Mouse (Mus musculus): ENCODE results near the gene Itm2a. TPM values are rescaled to one million over a fixed set of nuclear protein-coding genes. Genes with fewer than 3 reads are reported as not detected.

Gene Itm2a
- total RNA-seq (2014; fragmentation: Nextera tagmentation) (2.0 and 2.8 TPM in 2 replicates), total RNA-seq (2017) (0.31 and 2.2 TPM in 2 replicates)

- ATAC-seq (replicated peaks; ENCODE audit: poor library complexity, severe bottlenecking), result peak; percentile 93
These were observed at the start of gene Itm2a for GRCm38 (mm10) chrX:107402915-107403912. Gene Itm2a, minus strand, starts transcription at chrX:107403376.

- no peak for ATAC-seq (replicated peaks; ENCODE audit: poor library complexity, severe bottlenecking)
These were observed 32.7 kb upstream of the Itm2a start for GRCm38 (mm10) chrX:107435887-107436286.

- no peak for ATAC-seq (replicated peaks; ENCODE audit: poor library complexity, severe bottlenecking)
These were observed 18.1 kb upstream of the Itm2a start for GRCm38 (mm10) chrX:107421304-107421703.

DNA sequence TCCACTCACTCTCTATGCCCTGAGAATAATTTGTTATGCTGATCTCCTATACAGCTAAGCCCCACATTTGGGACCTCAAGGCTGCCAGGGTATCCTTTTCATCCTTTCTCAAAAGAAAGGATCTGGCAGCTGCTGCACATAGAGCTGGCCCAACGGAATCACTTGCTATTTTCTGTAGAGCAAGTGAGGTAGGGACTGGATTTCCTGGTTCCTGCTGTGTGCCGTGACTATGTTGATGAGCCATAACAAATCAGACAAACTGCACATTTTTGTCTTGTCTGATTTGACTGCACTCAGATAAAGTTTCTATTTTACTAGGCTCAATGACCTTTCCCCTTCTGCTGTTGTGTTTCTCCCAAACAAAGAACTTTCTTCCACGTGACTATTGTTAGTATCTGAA, 14.2 kb upstream of the Itm2a start:
- no peak for ATAC-seq (replicated peaks; ENCODE audit: poor library complexity, severe bottlenecking)

- ATAC-seq (replicated peaks; ENCODE audit: poor library complexity, severe bottlenecking), result no peak
These were observed 12.8 kb upstream of the Itm2a start for GRCm38 (mm10) chrX:107415999-107416398.

- no peak; the same call in 1 of the 2 replicates for ATAC-seq (replicated peaks; ENCODE audit: poor library complexity, severe bottlenecking)
These were observed 695 bp downstream of the Itm2a start for GRCm38 (mm10) chrX:107402481-107402880.

DNA sequence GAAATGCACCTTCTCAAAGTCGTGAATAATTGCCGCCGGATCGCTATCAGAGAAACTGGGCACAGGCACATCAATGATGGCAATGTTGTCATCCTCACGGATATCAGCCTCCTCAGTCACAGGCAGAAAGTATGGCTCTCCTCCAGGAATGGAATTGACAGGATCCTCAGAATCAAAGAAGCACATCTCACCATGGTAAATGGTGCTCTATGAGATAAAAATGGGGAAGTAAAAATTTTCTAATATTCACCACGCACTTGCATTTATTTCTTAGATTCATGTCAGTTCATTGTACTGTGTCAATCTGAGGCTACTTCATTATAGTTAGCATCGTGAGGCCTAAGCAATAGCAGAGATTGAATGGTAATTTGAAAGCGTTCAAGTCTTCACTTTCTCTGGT, 4.1 kb downstream of the Itm2a start:
- no peak for ATAC-seq (replicated peaks; ENCODE audit: poor library complexity, severe bottlenecking)

DNA sequence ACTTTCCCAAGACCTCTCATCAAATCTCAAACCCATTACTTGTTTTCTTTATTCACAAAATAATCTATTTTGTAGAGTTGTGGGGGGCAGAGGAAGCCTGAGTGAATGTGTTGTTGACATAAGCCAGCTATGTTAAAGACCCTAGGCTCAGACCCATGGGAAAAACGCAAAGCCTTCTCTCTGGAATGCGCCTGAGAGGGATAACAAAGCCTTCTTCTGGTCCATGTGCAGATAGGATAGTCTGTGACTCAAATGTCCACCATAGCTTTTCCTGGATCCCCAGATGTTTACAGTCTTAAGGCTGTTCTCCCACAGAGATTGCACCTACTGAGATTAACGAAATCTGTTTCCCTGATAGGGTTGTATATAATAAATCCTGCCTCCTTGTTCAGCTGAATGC, 9.9 kb downstream of the Itm2a start:
- no peak for ATAC-seq (replicated peaks; ENCODE audit: poor library complexity, severe bottlenecking)

- ATAC-seq (replicated peaks; ENCODE audit: poor library complexity, severe bottlenecking), result no peak
These were observed 27.8 kb downstream of the Itm2a start for GRCm38 (mm10) chrX:107375329-107375728.

Other genes starting within 250 kb of the Itm2a start
- 0.09 TPM in 1 of 2 replicates, not detected in the other for gene Gpr174, start 147.5 kb downstream of the Itm2a start, total RNA-seq (2014; fragmentation: Nextera tagmentation)
- gene Gpr174, start 147.5 kb downstream of the Itm2a start, total RNA-seq (2017), result not detected in 2 replicates